Mouse (Mus musculus) myocyte (in vitro differentiated cells): ENCODE data around the gene Rtkn.

Source experiments
- CEBPB ChIP-seq: IDR thresholded peaks from 2 replicates; pipeline ENCODE4 v1.6.1; 2011; ENCODE audit warnings: mild to moderate bottlenecking, moderate library complexity; ENCODE audit not compliant: poor library complexity, insufficient read depth, severe bottlenecking
- E2F4 ChIP-seq: IDR thresholded peaks from one replicate; pipeline ENCODE4 v1.6.1; 2011; ENCODE audit warnings: mild to moderate bottlenecking, control low read depth, moderate library complexity; ENCODE audit not compliant: insufficient read depth
- MAX ChIP-seq: IDR thresholded peaks from one replicate; pipeline ENCODE4 v1.6.1; 2011; ENCODE audit warnings: low read depth, mild to moderate bottlenecking, control low read depth
- MYOD1 ChIP-seq, 3 experiments: IDR thresholded peaks; one replicate each; pipeline ENCODE4 v1.6.1; 2011; ENCODE audit warnings: control low read depth in 2 of 3, low read depth in 2 of 3, mild to moderate bottlenecking in 2 of 3, moderate library complexity in 1 of 3; ENCODE audit not compliant: insufficient read length in 2 of 3, control insufficient read depth in 1 of 3
- POLR2A ChIP-seq: IDR thresholded peaks from one replicate; pipeline ENCODE4 v1.6.1; 2011; ENCODE audit warnings: low read depth, mild to moderate bottlenecking, control low read depth, moderate library complexity; ENCODE audit not compliant: insufficient read length
- POLR2AphosphoS2 ChIP-seq: IDR thresholded peaks from one replicate; pipeline ENCODE4 v1.6.1; 2011; ENCODE audit warnings: low read depth, control low read depth; ENCODE audit not compliant: insufficient read length
- REST ChIP-seq: IDR thresholded peaks from one replicate; pipeline ENCODE4 v1.6.1; 2011; ENCODE audit warnings: mild to moderate bottlenecking, control low read depth, moderate library complexity; ENCODE audit not compliant: insufficient read depth, insufficient read length
- TCF12 ChIP-seq: IDR thresholded peaks from one replicate; pipeline ENCODE4 v1.6.1; 2011; ENCODE audit warnings: mild to moderate bottlenecking, control low read depth; ENCODE audit not compliant: poor library complexity, insufficient read depth, severe bottlenecking
- USF1 ChIP-seq: IDR thresholded peaks from one replicate; pipeline ENCODE4 v1.6.1; 2011; ENCODE audit warnings: low read depth, mild to moderate bottlenecking, control low read depth, moderate library complexity

- no peak for TF ChIP-seq CEBPB
- TF ChIP-seq MAX = peak; percentile 99
- peak; percentile 79 for TF ChIP-seq POLR2A
- TF ChIP-seq E2F4 = no peak
- peak in 1 of 3 experiments; percentile 8 for TF ChIP-seq MYOD1 (IDR thresholded peaks at IDR 0.05; ENCODE audit: control insufficient read depth in 1 of 3, insufficient read length in 2 of 3, low read depth in 2 of 3)
- TF ChIP-seq POLR2AphosphoS2 = peak; percentile 64
- no peak for TF ChIP-seq TCF12
- TF ChIP-seq USF1 = no peak
- no peak for TF ChIP-seq REST
Measured at GRCm38 (mm10) chr6:83165607-83166242, 30.5 kb downstream of the Rtkn start, which contains the start of gene Dctn1.
